Mouse (Mus musculus): Measurements from ENCODE around the gene Tob1. TPM values are rescaled to one million over a fixed set of nuclear protein-coding genes. Genes with fewer than 3 reads are reported as not detected.

Gene Tob1
- total RNA-seq, 2 experiments from 2014 or later: 290 to 355 TPM

GRCm38 (mm10) chr11:94198405-94199146, 12.7 kb upstream of the Tob1 start:
- DNase-seq: peak in 1 of 2 experiments; percentile 30

GRCm38 (mm10) chr11:94199771-94200170, 11.5 kb upstream of the Tob1 start:
- no peak for DNase-seq

GRCm38 (mm10) chr11:94200422-94200821, 10.8 kb upstream of the Tob1 start:
- no peak for DNase-seq

- DNase-seq: no peak
Observed at GRCm38 (mm10) chr11:94202106-94202505, 9.1 kb upstream of the Tob1 start.

- no peak for DNase-seq
Observed at GRCm38 (mm10) chr11:94203066-94203465, 8.2 kb upstream of the Tob1 start.

GRCm38 (mm10) chr11:94206398-94207114, 4.7 kb upstream of the Tob1 start:
- DNase-seq: no peak

- DNase-seq: peak in 1 of 2 experiments; percentile 22
Observed at GRCm38 (mm10) chr11:94208811-94209675, 2.2 kb upstream of the Tob1 start.

GRCm38 (mm10) chr11:94209695-94210131, 1.5 kb upstream of the Tob1 start:
- peak; percentile 19 to 45 for DNase-seq

- peak; percentile 92 to 93 for DNase-seq
Observed at GRCm38 (mm10) chr11:94210191-94211086, 815 bp upstream of the Tob1 start.

- peak; percentile 76 to 83 for DNase-seq
Observed at GRCm38 (mm10) chr11:94211651-94212488, 616 bp downstream of the Tob1 start.

GRCm38 (mm10) chr11:94212489-94212836, 1.2 kb downstream of the Tob1 start:
- DNase-seq: peak; percentile 45 to 51

GRCm38 (mm10) chr11:94212997-94213396, 1.7 kb downstream of the Tob1 start:
- no peak for DNase-seq

- DNase-seq: peak; percentile 48 to 56
Observed at GRCm38 (mm10) chr11:94213735-94214594, 2.7 kb downstream of the Tob1 start.

- DNase-seq: no peak
Observed at GRCm38 (mm10) chr11:94215581-94215980, 4.3 kb downstream of the Tob1 start.

GRCm38 (mm10) chr11:94216247-94216646, 5.0 kb downstream of the Tob1 start:
- no peak for DNase-seq

- DNase-seq: no peak
Observed at GRCm38 (mm10) chr11:94221257-94221656, 10.0 kb downstream of the Tob1 start.

- DNase-seq: no peak
Observed at GRCm38 (mm10) chr11:94223531-94223930, 12.3 kb downstream of the Tob1 start.

- DNase-seq: peak; percentile 45 to 73
Observed at GRCm38 (mm10) chr11:94225985-94226384, 14.7 kb downstream of the Tob1 start.

- DNase-seq: peak in 1 of 2 experiments; percentile 32
Observed at GRCm38 (mm10) chr11:94228416-94228815, 17.2 kb downstream of the Tob1 start.

Data from adrenal gland, postnatal 36 days (tissue).